Mouse (Mus musculus): ENCODE measurements around the gene 1700021F05Rik. TPM values are rescaled to one million over a fixed set of nuclear protein-coding genes. Genes with fewer than 3 reads are reported as not detected.

1700021F05Rik gene
- polyA plus RNA-seq (2017; shearing (Covaris generic)): 10 to 100 TPM; 28.8 to 31.0 TPM

DNA sequence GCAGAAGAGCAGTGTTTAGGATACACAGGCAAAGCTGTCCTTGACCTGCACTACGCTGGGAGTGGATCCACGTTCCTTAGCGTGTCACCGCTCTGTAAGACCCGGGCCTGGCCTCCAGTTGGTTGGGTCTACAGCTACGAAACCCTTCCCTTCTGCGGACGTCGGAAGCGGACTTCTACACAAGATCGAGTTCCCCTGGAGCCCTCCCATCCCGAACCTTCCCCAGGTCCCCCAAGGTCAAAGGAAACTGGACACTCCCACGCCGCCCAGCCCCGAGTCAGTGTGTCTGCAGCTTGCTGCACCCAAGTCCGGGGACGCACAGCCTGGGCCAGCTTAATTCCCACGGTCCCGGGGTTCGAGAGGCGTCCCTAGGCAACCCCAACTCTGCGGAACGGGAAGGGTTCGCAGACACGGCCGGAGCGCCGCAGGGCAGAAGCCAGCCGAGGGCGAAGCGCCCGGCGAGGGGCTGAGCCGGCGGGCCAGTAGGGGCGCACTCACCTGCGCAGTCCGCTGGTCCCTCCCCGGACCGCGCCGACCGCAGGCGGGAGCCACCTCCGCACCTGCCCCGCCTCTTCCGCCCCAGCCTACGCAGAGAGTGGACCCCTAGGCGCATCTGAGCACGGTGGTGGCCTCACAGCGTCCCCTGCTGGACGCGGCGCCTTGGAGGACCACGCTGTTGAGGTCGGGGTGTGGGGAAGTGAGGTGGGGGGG, at the start of gene 1700021F05Rik:
1700021F05Rik (minus strand) TSS at position 553 of the 711 bp plus-strand sequence.

DNA sequence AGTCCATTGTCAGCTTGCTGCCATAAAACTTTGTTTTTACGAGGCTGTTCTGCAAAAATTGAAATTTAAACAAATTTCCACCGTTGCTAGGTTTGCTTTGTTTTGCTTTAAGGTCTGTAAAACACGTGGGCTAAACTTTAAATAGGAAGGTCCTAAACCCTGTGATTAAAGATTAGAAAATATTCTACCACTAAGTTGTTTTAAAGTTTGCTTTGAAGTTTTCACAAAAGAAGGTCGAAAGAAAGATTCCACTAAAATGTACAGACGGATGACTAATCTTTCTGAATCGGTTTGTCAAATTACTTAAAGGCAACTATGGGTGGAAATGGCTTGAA, 37.2 kb upstream of the 1700021F05Rik start, which contains the start of gene Cd24a:
Cd24a (plus strand) TSS at position 288 of the 335 bp plus-strand sequence.

GRCm38 (mm10) chr10:43523931-43524330, 16.9 kb downstream of the 1700021F05Rik start, which contains the start of gene Gm9803:
Gm9803 (plus strand) TSS chr10:43524084.

GRCm38 (mm10) chr10:43478751-43479435, 61.9 kb downstream of the 1700021F05Rik start, which contains the start of gene Bend3:
Bend3 (plus strand) TSS chr10:43478831.

Other genes with a start within 250 kb of the 1700021F05Rik start
- 1 to 10 TPM; 2.6 to 2.9 TPM for gene Bend3, start 62.2 kb downstream of the 1700021F05Rik start, polyA plus RNA-seq (2017; shearing (Covaris generic))
- gene Gm9803, start 16.9 kb downstream of the 1700021F05Rik start, polyA plus RNA-seq (2017; shearing (Covaris generic)): 10 to 100 TPM; 42.1 to 46.0 TPM
- 1 to 10 TPM; 5.0 to 9.2 TPM for gene Cd24a, start 37.3 kb upstream of the 1700021F05Rik start, polyA plus RNA-seq (2017; shearing (Covaris generic))

Data from inflammation-experienced regulatory T-cells (primary cell).